In the genomic region with DNA sequence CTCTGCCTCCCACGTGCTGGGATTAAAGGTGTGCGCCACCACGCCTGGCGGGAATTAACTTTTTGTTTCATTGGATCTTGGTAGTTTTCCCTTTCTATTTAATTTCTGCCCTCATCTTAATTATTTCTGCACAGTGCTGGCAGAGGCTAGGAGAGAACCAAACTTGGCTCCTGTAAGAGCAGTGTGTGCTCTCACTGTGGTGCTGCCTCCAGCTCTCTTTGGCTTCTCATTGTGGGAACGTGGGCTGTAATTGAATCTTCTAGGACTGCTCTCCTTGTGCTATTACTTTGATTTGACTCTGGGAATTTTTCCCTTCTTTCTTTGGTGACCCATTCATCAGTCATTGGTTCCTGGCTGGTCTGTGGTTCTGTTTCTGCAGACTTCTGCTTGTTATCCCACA, we compare ENCODE assay signal across 31 mouse cellular contexts.
"Had no signal": no experiment of that assay in that cellular context is flagged by ENCODE, and none has a peak within 500 bp of the region (broad histone marks: within the 10 kb centered on the region; RNA-seq: fewer than 3 reads in every experiment).

No protein-coding gene starts in this region.

- H3K4me1 ChIP-seq: limb, embryonic 10.5 days; limb, embryonic 13.5 days; limb, embryonic 15.5 days; liver, embryonic 15.5 days; lung, embryonic 15.5 days; midbrain, embryonic 10.5 days; midbrain, embryonic 12.5 days; midbrain, embryonic 13.5 days; midbrain, embryonic 15.5 days; neural tube, embryonic 12.5 days had no signal

- ATAC-seq: liver, embryonic 12.5 days; liver, postnatal 0 days; lung, postnatal 0 days; midbrain, embryonic 13.5 days; midbrain, embryonic 15.5 days; midbrain, embryonic 16.5 days had no signal

- H3K9ac ChIP-seq: limb, embryonic 12.5 days; limb, embryonic 13.5 days; limb, embryonic 15.5 days; liver, embryonic 12.5 days; liver, embryonic 13.5 days; liver, embryonic 14.5 days; liver, embryonic 15.5 days; liver, postnatal 0 days; lung, embryonic 14.5 days; lung, embryonic 15.5 days; midbrain, embryonic 12.5 days; midbrain, embryonic 13.5 days; midbrain, embryonic 15.5 days; neural tube, embryonic 12.5 days had no signal

- H3K27ac ChIP-seq: limb, embryonic 10.5 days; limb, embryonic 12.5 days; limb, embryonic 13.5 days; limb, embryonic 15.5 days; liver, embryonic 12.5 days; liver, embryonic 13.5 days; liver, embryonic 14.5 days; liver, embryonic 15.5 days; lung, embryonic 15.5 days; macrophage; midbrain, embryonic 10.5 days; midbrain, embryonic 12.5 days; midbrain, embryonic 13.5 days; midbrain, embryonic 15.5 days; neural tube, embryonic 12.5 days had no signal

- H3K9me3 ChIP-seq: limb, embryonic 10.5 days; limb, embryonic 12.5 days; limb, embryonic 13.5 days; limb, embryonic 15.5 days; liver, embryonic 12.5 days; liver, embryonic 13.5 days; liver, embryonic 15.5 days; lung, embryonic 15.5 days; megakaryocyte, embryonic 14.5 days; midbrain, embryonic 10.5 days; midbrain, embryonic 12.5 days; midbrain, embryonic 13.5 days; midbrain, embryonic 15.5 days; neural tube, embryonic 12.5 days had no signal

- H3K27me3 ChIP-seq: limb, embryonic 12.5 days; limb, embryonic 13.5 days; limb, embryonic 15.5 days; liver, embryonic 12.5 days; liver, embryonic 13.5 days; liver, embryonic 15.5 days; lung, embryonic 15.5 days; megakaryocyte, embryonic 14.5 days; midbrain, embryonic 12.5 days; midbrain, embryonic 13.5 days; midbrain, embryonic 15.5 days; neural tube, embryonic 12.5 days had no signal

- H3K4me2 ChIP-seq: limb, embryonic 12.5 days; limb, embryonic 13.5 days; limb, embryonic 15.5 days; liver, embryonic 11.5 days; liver, embryonic 12.5 days; liver, embryonic 13.5 days; liver, embryonic 15.5 days; lung, embryonic 14.5 days; lung, embryonic 15.5 days; midbrain, embryonic 11.5 days; midbrain, embryonic 12.5 days; midbrain, embryonic 13.5 days; midbrain, embryonic 15.5 days; neural tube, embryonic 12.5 days had no signal

- H3K4me3 ChIP-seq: limb, embryonic 10.5 days; limb, embryonic 12.5 days; limb, embryonic 13.5 days; limb, embryonic 15.5 days; liver, embryonic 12.5 days; liver, embryonic 13.5 days; liver, embryonic 15.5 days; lung, embryonic 15.5 days; megakaryocyte, embryonic 14.5 days; midbrain, embryonic 10.5 days; midbrain, embryonic 12.5 days; midbrain, embryonic 13.5 days; midbrain, embryonic 15.5 days; myocyte; neural tube, embryonic 12.5 days had no signal

- DNase-seq: left cerebral cortex, postnatal 4 days; liver; liver, embryonic 13.5 days; liver, postnatal 0 days; lung, adult 18-20 months; lung, adult 2 months; lung, embryonic 14.5 days; lung, postnatal 10 days; lung, postnatal 14 days; lung, postnatal 36 days; lung, postnatal 4 days had no signal
